Mouse (Mus musculus) gonadal fat pad, adult 2 months (tissue): ENCODE data around the gene Rbfox1. TPM values are rescaled to one million over a fixed set of nuclear protein-coding genes. Genes with fewer than 3 reads are reported as not detected.

Experiments used
- DNase-seq: peaks from one replicate; pipeline ENCODE4 v3.0.0-alpha.2; 2012; ENCODE audit warnings: low read depth
- polyA plus RNA-seq: library from polyadenylated mRNA; depleted of rRNA; stranded (reverse); fragments of >200 nt; gene quantifications from 2 replicates; pipeline ENCODE4 v1.2.3, GENCODE M21; 2012

Rbfox1 gene
- polyA plus RNA-seq, 1 experiment = 0.72 TPM

DNA sequence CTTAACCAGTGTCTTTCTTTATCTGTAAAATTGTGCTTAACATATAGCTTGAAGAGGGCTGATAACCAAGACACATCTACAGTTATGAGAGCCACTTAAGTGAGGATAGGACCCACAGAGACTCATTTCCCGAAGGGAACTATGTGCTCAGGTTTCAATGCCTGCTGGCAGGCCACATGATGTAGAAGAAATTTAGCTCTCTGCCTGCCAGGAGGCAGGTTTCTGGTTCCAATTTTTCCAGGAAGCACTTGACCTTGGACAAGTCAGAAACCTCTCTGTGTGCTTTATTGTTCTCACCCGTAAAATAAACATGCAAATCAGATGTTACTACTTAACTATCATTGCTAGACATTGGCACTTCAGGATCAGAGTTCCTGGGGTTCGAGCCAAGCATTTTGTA is 1033.5 kb downstream of the Rbfox1 start:
- no peak for DNase-seq

DNA sequence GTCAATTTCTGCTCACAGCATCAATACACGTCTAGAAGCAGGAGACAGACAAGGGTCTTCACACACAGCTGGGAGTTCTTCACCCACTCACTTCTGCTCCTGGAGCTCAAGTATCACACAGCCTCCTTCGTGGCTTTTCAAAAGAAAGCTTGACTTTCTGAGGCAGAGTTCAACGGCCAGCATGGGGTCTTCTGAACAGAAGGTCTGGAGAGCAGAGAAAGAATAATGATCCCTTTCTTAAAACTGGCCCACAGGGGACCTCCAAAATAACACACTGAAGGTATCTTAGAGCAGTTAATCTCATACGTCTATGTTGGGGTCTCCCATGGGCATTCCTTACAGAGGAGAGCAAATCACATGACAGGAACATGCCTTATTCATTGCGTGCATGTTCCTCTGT is 1034.5 kb downstream of the Rbfox1 start:
- no peak for DNase-seq

DNA sequence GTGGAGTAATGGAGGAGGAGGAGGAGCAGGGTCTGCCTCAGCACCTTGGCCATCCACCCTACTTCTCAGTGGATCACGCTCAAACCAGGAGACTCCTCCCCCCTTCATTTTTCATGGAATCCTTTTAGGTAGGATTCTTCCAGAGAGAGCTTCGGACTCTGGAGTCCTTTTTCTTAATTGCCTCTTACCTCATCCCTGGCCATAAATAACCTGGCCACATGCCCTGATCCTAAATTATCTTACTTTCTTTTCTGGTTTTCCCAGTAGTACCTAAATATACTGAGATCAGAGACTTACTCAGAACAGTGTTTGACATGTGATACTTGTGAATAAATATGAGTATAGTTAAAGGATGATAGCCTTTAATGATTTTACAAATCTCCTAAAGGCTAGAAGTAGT is 1042.5 kb downstream of the Rbfox1 start:
- no peak for DNase-seq

DNA sequence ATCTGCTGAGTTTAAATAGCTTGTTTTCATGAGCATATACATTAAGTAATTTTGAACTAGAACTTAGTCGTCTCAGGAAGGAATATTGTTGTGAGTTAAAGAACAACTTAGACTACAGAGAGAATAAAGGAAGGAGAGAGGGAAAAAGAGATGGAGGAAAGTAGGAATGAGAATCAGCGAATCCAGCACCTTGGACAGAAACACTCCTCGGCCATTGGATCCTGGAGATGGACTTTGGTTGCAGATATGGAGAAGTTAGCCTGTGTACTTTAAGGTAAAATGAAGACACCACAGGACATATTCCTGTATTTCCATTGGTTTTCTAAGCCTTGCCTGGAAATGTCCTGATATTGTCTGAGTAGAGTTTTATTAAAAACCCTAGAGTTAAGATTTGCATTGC is 1045.6 kb downstream of the Rbfox1 start:
- DNase-seq = no peak

DNA sequence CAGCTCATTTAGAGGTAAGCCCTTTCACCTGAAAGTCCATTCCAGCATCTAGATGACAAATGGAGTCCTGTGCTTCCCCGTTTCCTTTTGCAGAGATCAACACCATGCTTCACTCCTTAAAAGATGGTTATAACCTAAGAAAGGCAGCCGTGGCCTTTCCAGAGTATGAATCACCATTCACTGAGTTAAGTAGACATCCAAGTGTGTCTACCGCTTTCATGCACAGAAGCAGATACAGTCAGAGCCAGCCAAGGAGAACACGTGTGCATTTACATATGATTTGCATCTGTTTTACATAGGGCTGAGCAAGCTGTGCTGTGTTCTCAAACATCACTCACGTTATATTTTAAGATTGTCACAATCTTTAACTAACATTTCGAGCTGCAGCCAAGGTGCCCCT is 1061.0 kb downstream of the Rbfox1 start:
- DNase-seq = no peak

DNA sequence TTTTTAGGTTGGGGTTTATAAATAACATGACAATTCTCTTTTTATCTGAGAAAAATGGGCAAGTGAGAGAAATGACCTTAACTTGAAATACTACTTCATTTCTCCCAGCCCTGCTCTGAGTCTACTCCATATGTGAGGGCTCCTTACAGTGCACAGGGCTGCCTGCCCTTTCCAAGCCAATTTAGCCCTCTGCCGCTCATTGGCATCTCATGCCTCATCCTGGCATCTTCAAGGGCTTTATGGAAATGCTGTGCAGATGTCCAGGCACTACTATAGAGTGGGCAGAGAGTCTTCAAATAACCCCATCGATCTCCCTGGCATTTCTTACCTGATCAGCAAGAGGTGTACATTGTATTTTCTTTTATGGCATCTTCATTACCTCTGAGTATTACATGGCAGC is 1064.5 kb downstream of the Rbfox1 start:
- DNase-seq = no peak

DNA sequence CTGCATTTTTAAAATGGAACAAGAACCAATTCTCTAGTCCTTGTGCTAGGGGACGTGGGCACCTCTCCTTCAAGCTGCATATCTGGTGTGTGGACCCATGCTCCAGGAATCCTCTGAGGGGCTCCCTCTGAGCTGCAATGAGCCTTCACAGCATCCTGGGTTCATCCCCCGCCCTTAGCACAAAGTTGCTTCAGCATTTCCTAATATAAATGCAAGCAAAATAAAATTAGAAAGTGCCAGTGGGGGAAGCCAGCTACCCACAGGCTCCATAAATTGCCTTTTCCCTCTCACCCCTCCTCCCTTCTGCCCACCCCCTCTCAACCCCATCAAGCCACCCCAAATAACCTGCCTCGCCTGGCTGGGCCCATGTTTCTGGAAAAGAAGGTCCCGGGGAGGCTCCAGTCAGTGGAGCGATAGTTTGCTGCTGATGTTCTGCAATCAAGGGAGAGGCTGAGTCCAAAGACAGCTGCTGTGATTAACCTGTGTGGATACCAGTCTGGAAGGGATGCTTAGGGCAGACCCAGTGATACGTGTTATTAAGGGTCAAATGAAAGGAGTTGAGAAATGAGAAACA is 1070.0 kb downstream of the Rbfox1 start:
- no peak for DNase-seq

DNA sequence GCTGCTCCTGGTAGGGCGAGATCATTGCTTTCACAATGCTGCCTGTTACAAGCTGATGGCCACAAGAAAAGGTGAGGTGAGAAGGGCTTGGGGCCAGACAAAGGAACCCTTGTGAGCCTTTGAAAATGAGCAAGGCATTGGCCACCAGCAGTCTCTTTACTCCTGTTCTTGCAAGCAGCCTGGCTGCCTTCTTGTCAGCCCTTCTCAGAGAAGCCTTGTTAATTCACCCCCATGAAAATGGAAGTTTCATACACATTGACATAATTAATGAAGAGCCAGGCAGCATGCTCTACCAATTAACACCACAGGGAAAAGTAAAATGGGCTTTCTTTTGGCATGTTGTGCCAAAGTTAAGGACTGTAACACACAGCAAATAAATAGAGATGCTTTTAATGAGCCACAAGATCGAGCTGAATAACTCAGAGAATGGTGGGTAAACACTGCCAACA is 1076.8 kb downstream of the Rbfox1 start:
- DNase-seq = no peak

DNA sequence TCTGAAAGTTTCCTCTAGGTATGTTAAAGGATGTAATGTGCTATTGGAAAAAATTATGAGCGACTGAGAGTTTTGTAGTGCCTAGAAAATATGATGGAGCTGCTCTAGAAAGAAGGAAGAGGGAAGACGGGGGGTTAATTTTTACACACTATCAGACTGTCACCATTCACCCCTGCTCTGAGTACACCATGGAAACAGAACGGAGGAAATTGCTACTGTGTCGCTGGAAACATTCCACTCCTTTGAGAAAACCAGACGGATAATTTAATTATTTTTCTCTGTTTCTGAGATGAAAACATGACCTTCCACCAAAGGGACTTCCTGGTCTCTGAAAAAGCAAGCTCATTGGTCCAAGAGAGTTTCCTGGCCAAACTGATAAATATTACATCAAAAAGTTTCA is 1077.4 kb downstream of the Rbfox1 start:
- no peak for DNase-seq

DNA sequence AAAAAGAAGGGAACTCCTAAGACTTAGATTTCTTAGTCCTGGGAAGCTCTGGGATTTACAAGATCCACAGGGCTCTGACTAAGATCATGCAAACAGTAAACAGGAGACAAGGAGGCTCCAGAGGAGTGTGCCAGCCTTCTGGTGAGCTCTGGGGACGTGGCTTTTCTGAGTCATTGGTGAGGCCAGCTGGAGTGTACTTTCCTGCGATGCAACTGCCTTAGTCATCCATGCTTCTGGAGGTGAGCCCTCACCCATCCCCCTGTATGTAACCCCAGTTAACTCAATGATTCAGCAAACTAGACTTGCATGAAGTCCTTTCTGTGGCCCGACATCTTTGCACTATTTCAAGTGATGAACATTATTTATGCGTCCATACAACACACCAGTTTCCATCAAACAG is 1078.4 kb downstream of the Rbfox1 start:
- DNase-seq = no peak

DNA sequence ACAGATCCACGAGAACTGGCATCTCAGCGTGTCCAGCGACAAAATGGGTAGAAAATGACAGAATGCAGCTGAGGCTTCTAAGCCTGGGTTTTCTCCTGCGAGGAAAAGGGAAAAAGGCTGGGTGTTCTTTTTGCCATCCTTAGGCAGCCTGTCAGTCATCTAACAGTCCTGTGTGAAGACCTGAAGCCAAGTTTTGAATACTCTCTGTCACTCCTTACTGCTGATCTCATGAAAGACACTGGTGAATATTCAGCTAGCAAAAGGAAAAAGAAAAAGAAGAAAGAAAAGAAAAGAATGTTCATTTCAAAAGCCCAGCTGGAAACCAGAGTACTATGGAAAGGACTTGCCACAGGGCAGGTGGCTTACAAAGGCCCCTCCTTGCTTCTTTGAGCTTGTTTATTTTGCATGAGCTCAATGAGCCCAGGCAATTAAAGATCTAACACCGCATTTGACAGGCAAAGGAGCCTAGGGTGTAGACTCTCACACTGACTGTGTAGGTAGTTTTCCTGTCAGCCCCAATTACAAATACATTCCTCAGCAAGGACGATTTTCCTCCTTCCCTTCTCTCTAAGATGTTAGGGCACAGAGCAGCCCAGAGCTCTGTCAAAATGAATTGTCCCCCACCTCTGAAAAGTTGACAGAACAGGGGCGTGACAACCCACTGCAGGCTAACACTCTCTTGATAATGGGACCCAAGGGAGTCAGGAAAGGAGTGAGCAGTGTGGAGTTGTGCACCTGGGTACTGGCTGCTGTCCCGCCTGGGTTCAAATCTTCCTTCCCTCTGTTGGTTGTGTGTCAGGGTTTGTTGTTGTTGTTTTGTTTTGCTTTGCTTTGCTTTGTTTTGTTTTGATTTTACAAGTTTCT is 1079.8 kb downstream of the Rbfox1 start:
- no peak for DNase-seq

DNA sequence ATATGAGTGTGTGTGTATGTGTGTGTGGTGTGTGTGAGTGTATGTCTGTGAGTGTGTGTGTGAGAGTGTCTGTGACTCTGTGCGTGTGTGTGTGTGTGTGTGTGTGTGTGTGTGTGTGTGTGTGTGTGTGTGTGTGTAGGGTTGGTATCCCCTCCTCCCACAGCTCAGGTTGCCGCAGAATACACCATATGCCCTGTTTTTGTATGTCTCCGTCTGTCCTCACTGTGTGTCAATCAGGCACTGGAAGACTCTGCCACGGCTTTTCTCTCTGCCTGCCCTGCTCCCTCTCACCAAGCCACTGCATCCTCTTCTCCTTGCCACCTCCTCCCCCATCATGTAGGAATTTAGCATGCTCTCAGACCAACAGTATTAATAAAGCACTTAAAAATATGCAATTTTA is 1084.8 kb downstream of the Rbfox1 start:
- no peak for DNase-seq

DNA sequence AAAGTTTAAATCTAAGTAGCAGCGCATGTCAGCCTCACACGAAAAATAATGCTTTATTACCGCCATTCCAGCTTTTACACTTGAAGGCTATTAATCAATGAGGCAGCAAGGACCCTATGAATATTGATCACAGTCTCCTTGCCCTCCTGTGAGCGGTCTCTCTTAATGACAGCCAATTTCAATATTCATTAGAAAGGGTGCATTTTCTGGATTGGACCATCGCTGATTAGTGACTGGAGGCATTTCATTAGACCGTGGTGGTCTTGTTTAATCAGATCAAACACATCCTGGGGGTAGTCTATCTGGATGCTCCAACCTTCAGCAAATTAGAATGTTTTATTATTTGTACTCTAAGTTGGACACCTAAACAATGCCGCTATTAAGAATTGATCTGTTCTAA is 1091.2 kb downstream of the Rbfox1 start:
- no peak for DNase-seq

DNA sequence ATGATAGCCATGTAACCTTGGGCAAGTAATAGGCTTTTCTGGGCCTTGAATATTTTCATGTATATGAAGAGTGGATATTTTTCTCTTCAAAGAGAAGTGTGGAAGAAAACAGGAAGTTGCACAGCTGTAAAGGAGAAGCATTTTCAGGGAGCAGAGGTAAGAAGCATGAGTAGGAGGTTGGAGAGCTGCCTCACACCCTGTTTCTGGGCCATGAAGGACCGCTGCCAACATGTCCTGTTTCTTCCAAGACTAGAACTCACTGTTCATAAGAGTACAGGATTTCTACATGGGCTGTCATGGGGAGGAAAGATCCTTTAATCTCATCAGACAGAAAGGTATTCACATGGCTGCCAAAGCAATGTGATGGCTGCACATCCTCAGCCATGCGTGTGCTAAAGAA is 1098.8 kb downstream of the Rbfox1 start:
- no peak for DNase-seq

DNA sequence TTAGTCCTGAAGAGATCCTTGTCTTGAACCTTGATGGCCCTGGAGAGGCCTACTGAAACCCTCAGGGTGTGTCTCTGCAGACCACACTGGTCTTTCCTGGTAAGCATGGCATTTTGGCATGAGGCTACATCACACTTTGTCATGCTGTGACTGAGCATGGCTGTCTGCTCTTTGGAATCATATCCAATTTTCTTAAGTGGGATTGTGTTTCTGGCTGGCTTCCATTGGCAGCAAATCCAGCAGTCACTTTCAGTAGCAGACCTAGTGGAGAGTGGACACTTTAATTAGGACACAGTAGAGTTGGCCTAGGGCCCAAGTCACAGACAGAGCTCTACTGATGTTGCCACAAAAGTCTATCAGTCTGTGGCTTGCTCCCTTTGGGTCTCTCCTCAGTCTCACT is 1100.9 kb downstream of the Rbfox1 start:
- no peak for DNase-seq

DNA sequence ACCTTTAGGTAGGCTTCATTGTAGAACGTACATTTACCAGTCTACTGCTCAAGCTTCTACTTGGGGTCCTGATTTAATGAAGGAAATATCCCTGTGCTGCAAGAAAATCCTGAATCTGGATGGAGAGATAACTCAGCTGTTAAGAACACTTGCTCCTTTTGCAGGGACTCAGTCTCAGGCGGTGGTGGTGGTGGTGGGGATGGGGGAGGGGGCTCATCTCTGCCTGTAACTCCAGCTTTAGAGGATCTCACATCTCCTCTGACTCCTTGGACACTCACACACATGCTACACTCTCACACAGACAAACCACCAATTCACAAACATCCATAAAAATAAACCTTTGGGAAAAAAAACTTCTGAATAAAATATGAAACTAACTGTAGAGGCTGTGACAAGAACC is 1101.3 kb downstream of the Rbfox1 start:
- no peak for DNase-seq

DNA sequence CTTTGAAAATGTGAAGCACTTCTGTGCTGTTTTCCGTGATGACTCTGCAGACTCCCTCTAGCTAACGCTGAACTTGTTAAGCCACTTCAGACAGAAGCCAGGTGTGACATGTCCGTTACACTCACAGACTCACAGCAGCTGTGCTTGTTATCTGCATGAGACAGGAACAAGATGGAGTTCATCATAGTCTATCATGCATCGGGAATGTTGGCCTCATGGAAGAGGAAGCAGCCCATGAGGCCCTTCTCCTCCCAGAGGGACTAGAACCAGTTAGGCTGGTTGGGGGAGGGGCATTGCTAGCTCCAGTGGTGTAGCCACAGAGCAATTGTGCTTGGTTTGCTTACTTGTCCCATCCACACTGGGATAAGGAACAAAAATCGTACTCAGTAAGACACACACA is 1107.1 kb downstream of the Rbfox1 start:
- DNase-seq = no peak

DNA sequence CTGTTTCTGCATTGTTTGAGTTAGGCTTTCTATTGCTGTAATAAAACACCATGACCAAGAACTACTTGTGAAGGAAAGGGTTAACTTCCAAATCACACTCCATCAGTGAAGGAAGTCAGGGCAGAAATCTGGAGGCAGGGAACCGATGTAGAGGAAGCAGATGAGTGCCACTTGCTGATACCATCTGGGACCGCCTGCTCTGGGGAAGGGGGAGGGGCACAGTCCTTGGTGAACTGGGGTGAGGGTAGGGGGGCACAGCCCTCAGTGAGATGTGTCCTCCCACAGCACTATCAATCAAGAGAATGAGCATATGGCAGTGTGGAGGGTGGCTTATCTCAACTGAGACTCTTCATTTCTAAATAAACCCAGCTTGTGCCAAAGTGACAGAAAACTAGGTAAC is 1108.0 kb downstream of the Rbfox1 start:
- DNase-seq = no peak

DNA sequence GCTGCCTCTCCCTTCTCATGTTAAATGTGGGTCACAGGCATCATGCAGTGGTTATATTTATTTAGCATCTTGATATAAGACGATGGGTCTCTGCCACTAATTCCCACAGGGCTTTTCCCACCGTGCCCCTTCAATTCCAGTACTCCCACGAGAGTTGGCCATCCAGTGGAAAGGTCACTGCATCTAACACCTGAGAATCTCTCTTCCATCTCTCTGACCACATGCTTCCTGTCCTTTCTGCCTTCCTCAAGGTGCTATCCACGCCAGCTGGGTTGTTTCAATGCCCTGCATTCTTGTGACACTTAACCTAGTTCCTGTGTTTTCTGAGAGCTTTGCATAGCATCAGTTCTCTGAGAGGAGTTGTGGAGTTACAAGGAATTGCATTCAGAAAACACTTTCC is 1112.0 kb downstream of the Rbfox1 start:
- no peak for DNase-seq

DNA sequence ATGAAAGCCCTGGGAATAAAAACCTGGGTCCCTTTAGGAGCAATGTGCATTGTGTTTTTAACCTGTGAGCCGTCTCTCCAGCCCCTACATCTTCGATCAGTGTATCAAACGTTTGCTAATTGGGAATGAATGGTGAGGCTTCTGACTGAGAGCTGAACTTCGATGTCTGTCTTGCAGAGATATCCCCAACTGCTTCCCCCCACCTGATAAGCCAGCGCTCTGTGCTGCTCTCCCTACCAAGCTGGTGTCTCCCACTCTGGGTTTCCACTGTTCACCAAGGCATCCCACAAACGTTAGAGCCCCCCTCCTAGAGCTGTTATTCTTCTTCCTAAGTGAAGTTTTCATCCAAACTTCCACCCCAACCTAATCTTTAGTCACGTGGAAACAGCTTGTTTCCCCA is 1112.7 kb downstream of the Rbfox1 start:
- no peak for DNase-seq

DNA sequence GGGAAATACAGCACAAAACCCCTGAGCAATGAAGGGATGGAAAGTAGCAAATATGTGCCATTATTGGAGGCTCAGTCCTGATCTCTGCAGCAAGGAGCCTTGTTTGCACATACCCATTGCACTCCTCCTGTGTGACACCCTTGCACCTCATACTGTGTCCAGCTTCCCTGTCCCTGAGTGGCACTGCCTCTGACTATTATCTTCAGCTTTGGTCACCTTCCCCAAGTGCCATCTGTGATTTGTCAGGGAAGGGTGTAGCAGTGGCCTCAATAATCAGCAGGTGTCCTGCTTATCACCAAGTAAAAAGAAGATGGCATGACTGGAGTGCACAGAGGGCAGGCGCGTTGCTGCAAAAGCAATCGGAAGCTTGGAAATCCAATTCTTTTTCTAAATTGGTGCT is 1119.4 kb downstream of the Rbfox1 start:
- no peak for DNase-seq

DNA sequence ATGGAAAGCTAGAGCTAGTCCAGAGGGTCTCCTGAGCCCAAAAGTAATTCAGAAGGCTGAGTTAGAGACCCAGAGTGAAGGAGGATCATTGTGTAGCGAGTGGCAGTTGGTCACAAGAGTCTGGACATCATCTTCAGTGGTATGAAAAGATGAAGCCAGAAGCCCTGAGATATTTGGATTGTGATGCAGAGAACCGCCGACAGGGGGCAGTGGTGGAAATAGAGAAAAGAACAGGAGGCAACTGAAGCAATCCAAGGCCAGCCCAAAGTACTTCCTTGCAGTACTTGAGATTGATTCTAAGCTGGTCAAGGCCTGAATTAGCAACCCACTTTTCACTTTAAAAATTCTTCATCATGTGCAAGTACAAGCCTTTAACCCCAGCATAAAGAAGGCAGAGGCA is 1120.3 kb downstream of the Rbfox1 start:
- DNase-seq = no peak

DNA sequence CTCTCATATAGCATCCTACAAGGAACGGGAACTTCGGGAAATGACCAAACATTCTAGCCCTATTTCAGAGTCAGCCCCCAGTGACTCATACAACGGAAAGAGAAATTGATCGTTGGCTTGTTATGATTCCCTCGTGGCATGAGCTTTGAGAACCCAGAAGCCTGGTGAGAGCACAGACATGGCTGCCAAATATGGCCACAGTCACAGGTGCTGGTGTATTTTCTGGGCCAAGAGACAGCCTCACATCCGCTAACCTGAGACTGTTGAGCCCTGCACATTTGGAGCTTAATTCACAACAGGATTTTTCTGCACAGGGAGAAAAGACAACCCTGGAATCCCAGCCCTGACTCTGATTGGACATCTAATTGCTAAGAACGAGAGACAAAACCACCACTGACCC is 1132.2 kb downstream of the Rbfox1 start:
- no peak for DNase-seq

DNA sequence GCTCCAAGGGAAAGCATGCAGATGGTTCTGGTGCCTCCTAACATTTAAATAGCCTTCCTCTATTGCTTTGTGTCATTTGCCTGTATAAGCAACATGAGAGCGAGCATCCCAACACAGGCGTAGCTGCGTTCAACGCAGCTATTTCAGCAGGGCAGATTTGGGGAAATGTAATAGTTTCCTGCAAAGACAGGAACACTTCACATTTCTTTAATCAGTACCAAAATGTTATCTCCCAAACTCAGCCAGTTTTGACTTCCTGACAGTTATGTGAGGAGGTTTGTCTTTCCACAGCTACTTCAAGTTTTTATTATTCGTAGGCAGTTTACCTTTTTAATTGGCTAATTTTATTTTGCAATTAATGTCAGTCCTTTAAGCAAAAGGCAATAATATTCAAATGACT is 1149.1 kb downstream of the Rbfox1 start:
- DNase-seq = no peak
